Mouse (Mus musculus): ENCODE measurements around the gene Nsf. TPM values are rescaled to one million over a fixed set of nuclear protein-coding genes. Genes with fewer than 3 reads are reported as not detected.

Nsf gene
- polyA plus RNA-seq, 1 experiment from 2014 or later: 46.3 TPM

DNA sequence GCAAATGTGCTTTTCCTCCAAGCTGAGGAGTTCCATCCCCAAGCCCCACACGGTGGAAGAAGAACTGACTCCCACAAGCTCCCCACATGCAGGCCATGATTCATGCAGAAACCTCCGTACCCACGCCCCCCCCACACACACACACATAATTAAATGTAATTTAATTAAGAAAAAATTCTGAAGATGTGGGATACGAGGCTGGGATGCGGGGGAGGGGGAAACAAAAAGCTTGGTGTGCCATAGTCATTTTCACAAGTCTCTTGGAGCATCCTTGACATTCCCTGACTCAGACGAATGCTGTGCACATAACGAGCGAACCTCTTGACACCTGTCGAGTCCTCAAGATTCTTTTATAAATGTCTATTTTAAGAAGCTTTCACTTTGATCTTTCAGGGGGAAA, 16.4 kb downstream of the Nsf start:
- Histone ChIP-seq H3K9me3 (ENCODE audit: control insufficient read depth, low read length) (no peaks in the 10 kb centered on the region), H3K4me2 (ENCODE audit: low read depth, severe bottlenecking) (no peak overlapping the region), H3K27ac (replicated peaks; ENCODE audit: low read depth, low read length) (no peak overlapping the region), H3K27me3 (ENCODE audit: control insufficient read depth, insufficient read depth, low read length) (no peaks in the 10 kb centered on the region), H3K9ac (ENCODE audit: low read length) (no peak overlapping the region), H3K4me3 (ENCODE audit: low read depth, low read length) (no peak overlapping the region), H3K36me3 (ENCODE audit: control insufficient read depth, insufficient read depth, low read length) (no peaks in the 10 kb centered on the region), H3K4me1 (ENCODE audit: control insufficient read depth, insufficient read depth, low read length) (no peaks in the 10 kb centered on the region)
- ATAC-seq (ENCODE audit: insufficient number of reproducible peaks, low FRiP score, low TSS enrichment, low read depth): no peak
- 88% methylated on average over 9 of the region's 9 CpGs for WGBS
- no peak for DNase-seq (ENCODE audit: low spot score)

GRCm38 (mm10) chr11:103935717-103936116, 18.1 kb downstream of the Nsf start:
- Histone ChIP-seq H3K4me3 (ENCODE audit: low read depth, low read length) (no peak overlapping the region), H3K27ac (replicated peaks; ENCODE audit: low read depth, low read length) (no peak overlapping the region), H3K36me3 (ENCODE audit: control insufficient read depth, insufficient read depth, low read length) (no peaks in the 10 kb centered on the region), H3K9me3 (ENCODE audit: control insufficient read depth, low read length) (no peaks in the 10 kb centered on the region), H3K9ac (ENCODE audit: low read length) (no peak overlapping the region), H3K4me1 (ENCODE audit: control insufficient read depth, insufficient read depth, low read length) (no peaks in the 10 kb centered on the region), H3K27me3 (ENCODE audit: control insufficient read depth, insufficient read depth, low read length) (no peaks in the 10 kb centered on the region), H3K4me2 (ENCODE audit: low read depth, severe bottlenecking) (no peak overlapping the region)
- DNase-seq (ENCODE audit: low spot score): no peak
- 63% methylated on average over 2 of the region's 2 CpGs for WGBS
- no peak for ATAC-seq (ENCODE audit: insufficient number of reproducible peaks, low FRiP score, low TSS enrichment, low read depth)

DNA sequence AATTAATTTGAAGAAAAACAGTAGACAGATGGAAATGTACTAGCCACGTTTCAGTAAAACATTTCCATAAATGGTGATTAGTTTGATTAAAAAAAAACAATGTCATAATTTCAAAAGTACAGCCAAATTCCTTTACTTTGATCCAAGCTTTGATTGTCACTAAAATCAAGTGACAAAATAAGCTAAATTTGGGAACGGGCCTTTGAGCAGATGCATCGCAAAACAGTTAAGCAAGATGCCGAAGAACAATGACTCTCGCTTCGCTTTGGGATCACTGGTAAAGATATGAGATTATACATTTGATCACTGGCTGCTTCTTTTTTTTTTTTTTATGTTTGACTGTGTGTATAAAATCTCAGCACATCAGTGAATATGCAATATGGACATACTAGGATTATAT, 20.0 kb downstream of the Nsf start:
- no peaks in the 10 kb centered on the region for H3K4me1 ChIP-seq (ENCODE audit: control insufficient read depth, insufficient read depth, low read length)
- no peak overlapping the region for H3K27ac ChIP-seq (replicated peaks; ENCODE audit: low read depth, low read length)
- no peaks in the 10 kb centered on the region for H3K9me3 ChIP-seq (ENCODE audit: control insufficient read depth, low read length)
- H3K4me3 ChIP-seq (ENCODE audit: low read depth, low read length): no peak overlapping the region
- ATAC-seq (ENCODE audit: insufficient number of reproducible peaks, low FRiP score, low TSS enrichment, low read depth) (no peak), DNase-seq (ENCODE audit: low spot score) (no peak)
- H3K4me2 ChIP-seq (ENCODE audit: low read depth, severe bottlenecking): no peak overlapping the region
- no peak overlapping the region for H3K9ac ChIP-seq (ENCODE audit: low read length)
- no peaks in the 10 kb centered on the region for H3K27me3 ChIP-seq (ENCODE audit: control insufficient read depth, insufficient read depth, low read length)
- no peaks in the 10 kb centered on the region for H3K36me3 ChIP-seq (ENCODE audit: control insufficient read depth, insufficient read depth, low read length)
- 95% methylated on average over 6 of the region's 6 CpGs for WGBS

DNA sequence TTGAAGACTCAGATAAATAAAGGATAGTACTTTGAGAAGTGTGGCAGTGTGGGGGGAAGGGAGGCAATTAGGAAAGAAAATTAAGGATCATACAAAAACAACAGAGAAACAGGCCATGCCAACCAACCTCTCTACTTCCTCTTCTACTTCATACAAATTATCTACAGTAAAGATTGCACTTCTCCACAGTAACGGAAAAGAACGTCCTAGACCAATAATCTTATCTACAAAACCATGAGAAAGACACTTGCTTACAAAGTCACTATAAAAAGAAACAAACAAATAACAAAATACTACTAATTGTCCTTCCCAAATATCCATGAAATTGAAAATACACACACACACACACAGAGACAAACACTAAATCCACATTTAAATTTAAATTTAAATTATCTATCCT, 29.9 kb downstream of the Nsf start:
- DNase-seq (ENCODE audit: low spot score): no peak
- Histone ChIP-seq H3K27ac (replicated peaks; ENCODE audit: low read depth, low read length) (no peak overlapping the region), H3K27me3 (ENCODE audit: control insufficient read depth, insufficient read depth, low read length) (no peaks in the 10 kb centered on the region), H3K4me1 (ENCODE audit: control insufficient read depth, insufficient read depth, low read length) (no peaks in the 10 kb centered on the region), H3K4me3 (ENCODE audit: low read depth, low read length) (no peak overlapping the region), H3K36me3 (ENCODE audit: control insufficient read depth, insufficient read depth, low read length) (0 out of 2 replicates have a peak, but pooled peaks cover 2% of the 10 kb centered on the region), H3K4me2 (ENCODE audit: low read depth, severe bottlenecking) (no peak overlapping the region), H3K9ac (ENCODE audit: low read length) (no peak overlapping the region), H3K9me3 (ENCODE audit: control insufficient read depth, low read length) (no peaks in the 10 kb centered on the region)
- 97% methylated on average over 2 of the region's 2 CpGs for WGBS
- no peak for ATAC-seq (ENCODE audit: insufficient number of reproducible peaks, low FRiP score, low TSS enrichment, low read depth)

GRCm38 (mm10) chr11:103923272-103923671, 30.6 kb downstream of the Nsf start:
- H3K4me1 ChIP-seq (ENCODE audit: control insufficient read depth, insufficient read depth, low read length): no peaks in the 10 kb centered on the region
- ATAC-seq (ENCODE audit: insufficient number of reproducible peaks, low FRiP score, low TSS enrichment, low read depth) (no peak), DNase-seq (ENCODE audit: low spot score) (no peak)
- no peak overlapping the region for H3K4me2 ChIP-seq (ENCODE audit: low read depth, severe bottlenecking)
- no peaks in the 10 kb centered on the region for H3K9me3 ChIP-seq (ENCODE audit: control insufficient read depth, low read length)
- no peaks in the 10 kb centered on the region for H3K36me3 ChIP-seq (ENCODE audit: control insufficient read depth, insufficient read depth, low read length)
- no peak overlapping the region for H3K4me3 ChIP-seq (ENCODE audit: low read depth, low read length)
- H3K9ac ChIP-seq (ENCODE audit: low read length): no peak overlapping the region
- H3K27me3 ChIP-seq (ENCODE audit: control insufficient read depth, insufficient read depth, low read length): no peaks in the 10 kb centered on the region
- no peak overlapping the region for H3K27ac ChIP-seq (replicated peaks; ENCODE audit: low read depth, low read length)
- WGBS: 88% methylated on average over 4 of the region's 4 CpGs

DNA sequence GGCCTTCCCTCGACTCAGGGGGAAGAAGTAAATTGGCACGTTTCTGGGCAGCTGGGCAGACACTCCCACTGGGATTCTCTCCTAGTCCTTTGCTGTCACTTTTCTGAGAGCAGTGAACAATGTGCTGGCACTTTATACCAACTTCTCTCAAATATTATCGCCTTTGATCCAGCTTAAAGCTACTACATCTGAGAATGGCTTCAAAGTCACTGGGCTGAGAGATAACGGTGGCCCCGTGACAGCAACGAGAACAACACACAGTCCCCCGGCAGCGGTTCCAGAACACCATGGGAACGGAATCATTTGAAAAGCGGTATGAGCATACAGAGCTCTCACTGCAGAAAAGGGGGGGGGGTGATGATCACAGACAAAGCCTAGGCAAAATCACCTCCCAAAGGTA, 31.0 kb downstream of the Nsf start:
- H3K9me3 ChIP-seq (ENCODE audit: control insufficient read depth, low read length): no peaks in the 10 kb centered on the region
- 93% methylated on average over 10 of the region's 10 CpGs for WGBS

DNA sequence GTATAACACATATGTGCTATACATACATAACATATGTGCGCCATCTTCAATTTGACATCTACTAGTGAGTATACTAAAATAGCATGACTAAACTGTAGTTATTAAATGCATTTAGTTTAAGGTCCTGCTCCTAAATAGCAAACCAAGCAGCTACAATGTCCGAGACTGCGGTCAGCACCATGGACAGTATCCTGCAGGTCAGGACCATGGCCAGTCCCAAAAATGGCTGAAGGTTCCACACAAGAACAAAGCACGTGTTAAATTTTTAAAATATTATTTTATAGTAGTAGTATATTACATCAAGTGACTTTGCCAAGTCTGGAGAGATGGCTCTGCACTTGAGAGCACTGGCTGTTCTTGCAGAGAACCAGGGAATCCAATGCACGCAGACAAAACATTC, 33.2 kb downstream of the Nsf start:
- Histone ChIP-seq H3K27me3 (ENCODE audit: control insufficient read depth, insufficient read depth, low read length) (no peaks in the 10 kb centered on the region), H3K4me3 (ENCODE audit: low read depth, low read length) (no peak overlapping the region), H3K9me3 (ENCODE audit: control insufficient read depth, low read length) (no peaks in the 10 kb centered on the region), H3K4me2 (ENCODE audit: low read depth, severe bottlenecking) (no peak overlapping the region), H3K27ac (replicated peaks; ENCODE audit: low read depth, low read length) (no peak overlapping the region), H3K4me1 (ENCODE audit: control insufficient read depth, insufficient read depth, low read length) (no peaks in the 10 kb centered on the region), H3K9ac (ENCODE audit: low read length) (no peak overlapping the region), H3K36me3 (ENCODE audit: control insufficient read depth, insufficient read depth, low read length) (no peaks in the 10 kb centered on the region; the same call in 1 of the 2 replicates)
- ATAC-seq (ENCODE audit: insufficient number of reproducible peaks, low FRiP score, low TSS enrichment, low read depth): no peak
- DNase-seq (ENCODE audit: low spot score): peak; percentile 83
- WGBS: 71% methylated on average over 5 of the region's 5 CpGs

More for the DNA sequence above, 31.0 kb downstream of the Nsf start:
- Histone ChIP-seq H3K4me3 (ENCODE audit: low read depth, low read length) (no peak overlapping the region), H3K27ac (replicated peaks; ENCODE audit: low read depth, low read length) (no peak overlapping the region), H3K4me1 (ENCODE audit: control insufficient read depth, insufficient read depth, low read length) (no peaks in the 10 kb centered on the region), H3K4me2 (ENCODE audit: low read depth, severe bottlenecking) (no peak overlapping the region), H3K9ac (ENCODE audit: low read length) (no peak overlapping the region), H3K36me3 (ENCODE audit: control insufficient read depth, insufficient read depth, low read length) (no peaks in the 10 kb centered on the region), H3K27me3 (ENCODE audit: control insufficient read depth, insufficient read depth, low read length) (no peaks in the 10 kb centered on the region)
- ATAC-seq (ENCODE audit: insufficient number of reproducible peaks, low FRiP score, low TSS enrichment, low read depth): no peak
- no peak for DNase-seq (ENCODE audit: low spot score)

GRCm38 (mm10) chr11:103916807-103917206, 37.0 kb downstream of the Nsf start:
- no peak overlapping the region for H3K4me3 ChIP-seq (ENCODE audit: low read depth, low read length)
- no peak for ATAC-seq (ENCODE audit: insufficient number of reproducible peaks, low FRiP score, low TSS enrichment, low read depth)
- DNase-seq (ENCODE audit: low spot score): no peak
- no peaks in the 10 kb centered on the region for H3K27me3 ChIP-seq (ENCODE audit: control insufficient read depth, insufficient read depth, low read length)
- no peak overlapping the region for H3K4me2 ChIP-seq (ENCODE audit: low read depth, severe bottlenecking)
- no peaks in the 10 kb centered on the region for H3K4me1 ChIP-seq (ENCODE audit: control insufficient read depth, insufficient read depth, low read length)
- no peaks in the 10 kb centered on the region; the same call in 1 of the 2 replicates for H3K36me3 ChIP-seq (ENCODE audit: control insufficient read depth, insufficient read depth, low read length)
- WGBS: 73% methylated on average over 7 of the region's 7 CpGs
- H3K27ac ChIP-seq (replicated peaks; ENCODE audit: low read depth, low read length): no peak overlapping the region
- H3K9ac ChIP-seq (ENCODE audit: low read length): no peak overlapping the region
- no peaks in the 10 kb centered on the region for H3K9me3 ChIP-seq (ENCODE audit: control insufficient read depth, low read length)

- H3K36me3 ChIP-seq (ENCODE audit: control insufficient read depth, insufficient read depth, low read length): no peaks in the 10 kb centered on the region; the same call in 1 of the 2 replicates
- H3K4me2 ChIP-seq (ENCODE audit: low read depth, severe bottlenecking): no peak overlapping the region
- no peaks in the 10 kb centered on the region for H3K9me3 ChIP-seq (ENCODE audit: control insufficient read depth, low read length)
- no peak overlapping the region for H3K27ac ChIP-seq (replicated peaks; ENCODE audit: low read depth, low read length)
- WGBS: 92% methylated on average over 9 of the region's 9 CpGs
- H3K9ac ChIP-seq (ENCODE audit: low read length): no peak overlapping the region
- ATAC-seq (ENCODE audit: insufficient number of reproducible peaks, low FRiP score, low TSS enrichment, low read depth): no peak
- H3K27me3 ChIP-seq (ENCODE audit: control insufficient read depth, insufficient read depth, low read length): no peaks in the 10 kb centered on the region
- H3K4me3 ChIP-seq (ENCODE audit: low read depth, low read length): no peak overlapping the region
- no peaks in the 10 kb centered on the region for H3K4me1 ChIP-seq (ENCODE audit: control insufficient read depth, insufficient read depth, low read length)
- DNase-seq (ENCODE audit: low spot score): no peak
Measured at GRCm38 (mm10) chr11:103915686-103916085, 38.2 kb downstream of the Nsf start.
